Mouse (Mus musculus): ENCODE data around the gene Lce1b. TPM values are rescaled to one million over a fixed set of nuclear protein-coding genes. Genes with fewer than 3 reads are reported as not detected.

Gene Lce1b
- polyA plus RNA-seq, 1 experiment from 2014 or later = not detected

- no peak for ATAC-seq (replicated peaks; ENCODE audit: low FRiP score, low read depth)
- no peaks in the 10 kb centered on the region for H3K27me3 ChIP-seq (ENCODE audit: insufficient read depth, low read length)
- no peak for DNase-seq (ENCODE audit: low spot score)
Measured at GRCm38 (mm10) chr3:92607392-92607791, 49.3 kb downstream of the Lce1b start, which contains the start of gene 2210017I01Rik. 2210017I01Rik (minus strand) TSS chr3:92607492.

More at GRCm38 (mm10) chr3:92607392-92607791, 49.3 kb downstream of the Lce1b start, which contains the start of gene 2210017I01Rik:
- TF ChIP-seq CTCF (IDR thresholded peaks at IDR 0.05; ENCODE audit: low read depth) = no peak
- no peak within 1 kb of the TSS for H3K9ac ChIP-seq (ENCODE audit: low read depth, low read length)
- no peak within 1 kb of the TSS for H3K4me3 ChIP-seq (replicated peaks; ENCODE audit: low read depth, low read length)
- no peaks in the 10 kb centered on the region for H3K36me3 ChIP-seq (ENCODE audit: insufficient read depth, low read length)
- no peaks in the 10 kb centered on the region for H3K4me1 ChIP-seq (replicated peaks; ENCODE audit: insufficient read depth, low read length)
- H3K9me3 ChIP-seq (replicated peaks; ENCODE audit: low read length) = no peaks in the 10 kb centered on the region
- no peak within 1 kb of the TSS for H3K4me2 ChIP-seq (ENCODE audit: low read length)
- H3K27ac ChIP-seq = no peak within 1 kb of the TSS

Other genes starting within 250 kb of the Lce1b start
- gene Sprr2i, start 248.9 kb downstream of the Lce1b start, polyA plus RNA-seq (2015; fragmentation: Nextera tagmentation; extraction: Ambion mirVana) = not detected in 2 replicates
- gene Sprr2j-ps, start 238.8 kb downstream of the Lce1b start, polyA plus RNA-seq (2015; fragmentation: Nextera tagmentation; extraction: Ambion mirVana) = not detected in 2 replicates
- gene Gm9774, start 227.5 kb downstream of the Lce1b start, polyA plus RNA-seq (2015; fragmentation: Nextera tagmentation; extraction: Ambion mirVana) = 9.6 and 10.3 TPM in 2 replicates
- not detected in 2 replicates for gene Sprr2k, start 224.3 kb downstream of the Lce1b start, polyA plus RNA-seq (2015; fragmentation: Nextera tagmentation; extraction: Ambion mirVana)
- gene Sprr1b, start 218.1 kb downstream of the Lce1b start, polyA plus RNA-seq (2015; fragmentation: Nextera tagmentation; extraction: Ambion mirVana) = not detected in 2 replicates
- 0.11 TPM in 1 of 2 replicates, not detected in the other for gene Sprr3, start 198.2 kb downstream of the Lce1b start, polyA plus RNA-seq (2015; fragmentation: Nextera tagmentation; extraction: Ambion mirVana)
- gene Sprr1a, start 171.0 kb downstream of the Lce1b start, polyA plus RNA-seq (2015; fragmentation: Nextera tagmentation; extraction: Ambion mirVana) = 96.3 and 137 TPM in 2 replicates
- not detected in 2 replicates for gene Sprr4, start 156.4 kb downstream of the Lce1b start, polyA plus RNA-seq (2015; fragmentation: Nextera tagmentation; extraction: Ambion mirVana)
- gene 2310046K23Rik, start 122.4 kb downstream of the Lce1b start, polyA plus RNA-seq (2015; fragmentation: Nextera tagmentation; extraction: Ambion mirVana) = not detected in 2 replicates
- gene Ivl, start 83.2 kb downstream of the Lce1b start, polyA plus RNA-seq (2015; fragmentation: Nextera tagmentation; extraction: Ambion mirVana) = 0.97 and 1.4 TPM in 2 replicates
- not detected in 2 replicates for gene Smcp, start 67.9 kb downstream of the Lce1b start, polyA plus RNA-seq (2015; fragmentation: Nextera tagmentation; extraction: Ambion mirVana)
- gene 2210017I01Rik, start 49.4 kb downstream of the Lce1b start, polyA plus RNA-seq (2015; fragmentation: Nextera tagmentation; extraction: Ambion mirVana) = not detected in 2 replicates
- not detected in 2 replicates for gene Lce6a, start 35.3 kb downstream of the Lce1b start, polyA plus RNA-seq (2015; fragmentation: Nextera tagmentation; extraction: Ambion mirVana)
- gene Lce1a1, start 8.6 kb downstream of the Lce1b start, polyA plus RNA-seq (2015; fragmentation: Nextera tagmentation; extraction: Ambion mirVana) = not detected in 2 replicates
- not detected in 2 replicates for gene Lce1a2, start 13.4 kb upstream of the Lce1b start, polyA plus RNA-seq (2015; fragmentation: Nextera tagmentation; extraction: Ambion mirVana)
- gene Lce1c, start 22.3 kb upstream of the Lce1b start, polyA plus RNA-seq (2015; fragmentation: Nextera tagmentation; extraction: Ambion mirVana) = not detected in 2 replicates
- gene Lce1d, start 30.3 kb upstream of the Lce1b start, polyA plus RNA-seq (2015; fragmentation: Nextera tagmentation; extraction: Ambion mirVana) = not detected in 2 replicates
- gene Lce1e, start 52.1 kb upstream of the Lce1b start, polyA plus RNA-seq (2015; fragmentation: Nextera tagmentation; extraction: Ambion mirVana) = not detected in 2 replicates
- gene Lce1f, start 63.4 kb upstream of the Lce1b start, polyA plus RNA-seq (2015; fragmentation: Nextera tagmentation; extraction: Ambion mirVana) = not detected in 2 replicates
- gene Gm38119, start 82.2 kb upstream of the Lce1b start, polyA plus RNA-seq (2015; fragmentation: Nextera tagmentation; extraction: Ambion mirVana) = not detected in 2 replicates
- not detected in 2 replicates for gene Lce1g, start 95.4 kb upstream of the Lce1b start, polyA plus RNA-seq (2015; fragmentation: Nextera tagmentation; extraction: Ambion mirVana)
- not detected in 2 replicates for gene Lce1h, start 108.1 kb upstream of the Lce1b start, polyA plus RNA-seq (2015; fragmentation: Nextera tagmentation; extraction: Ambion mirVana)
- gene Lce1i, start 122.0 kb upstream of the Lce1b start, polyA plus RNA-seq (2015; fragmentation: Nextera tagmentation; extraction: Ambion mirVana) = not detected in 2 replicates
- not detected in 2 replicates for gene Lce1j, start 133.6 kb upstream of the Lce1b start, polyA plus RNA-seq (2015; fragmentation: Nextera tagmentation; extraction: Ambion mirVana)
- not detected in 2 replicates for gene Lce1k, start 151.0 kb upstream of the Lce1b start, polyA plus RNA-seq (2015; fragmentation: Nextera tagmentation; extraction: Ambion mirVana)
- not detected in 2 replicates for gene Kprp, start 170.3 kb upstream of the Lce1b start, polyA plus RNA-seq (2015; fragmentation: Nextera tagmentation; extraction: Ambion mirVana)
- gene Lce1l, start 194.4 kb upstream of the Lce1b start, polyA plus RNA-seq (2015; fragmentation: Nextera tagmentation; extraction: Ambion mirVana) = not detected in 2 replicates
- not detected in 2 replicates for gene 2310050C09Rik, start 213.3 kb upstream of the Lce1b start, polyA plus RNA-seq (2015; fragmentation: Nextera tagmentation; extraction: Ambion mirVana)

Measured in kidney, postnatal 0 days (tissue).